Mouse (Mus musculus) heart, postnatal 14 days (tissue): ENCODE results near the gene Grin2b. TPM values are rescaled to one million over a fixed set of nuclear protein-coding genes. Genes with fewer than 3 reads are reported as not detected.

Source experiments
- DNase-seq, 2 experiments: peaks; one replicate each; pipeline ENCODE4 v3.0.0; 2021 to 2022
- intact Hi-C: fragments of 180-260 bp; cut with DNase I; formaldehyde crosslinking; loops from one replicate; pipeline ENCODE4 v1.15.1; 2025
- total RNA-seq, 2 experiments: library from RNA; stranded (reverse); gene quantifications; 2 replicates each; pipeline ENCODE4 v1.2.3; 2021

Gene Grin2b
- total RNA-seq, 2 experiments from 2014 or later, result 0.02 TPM; not detected in 1

GRCm38 (mm10) chr6:136011533-136011932 is 161.8 kb downstream of the Grin2b start:
- intact Hi-C loops, result no loop called here
- DNase-seq, result no peak

- intact Hi-C loops, result no loop called here
- no peak for DNase-seq
These were observed 162.3 kb downstream of the Grin2b start for GRCm38 (mm10) chr6:136011038-136011311.

DNA sequence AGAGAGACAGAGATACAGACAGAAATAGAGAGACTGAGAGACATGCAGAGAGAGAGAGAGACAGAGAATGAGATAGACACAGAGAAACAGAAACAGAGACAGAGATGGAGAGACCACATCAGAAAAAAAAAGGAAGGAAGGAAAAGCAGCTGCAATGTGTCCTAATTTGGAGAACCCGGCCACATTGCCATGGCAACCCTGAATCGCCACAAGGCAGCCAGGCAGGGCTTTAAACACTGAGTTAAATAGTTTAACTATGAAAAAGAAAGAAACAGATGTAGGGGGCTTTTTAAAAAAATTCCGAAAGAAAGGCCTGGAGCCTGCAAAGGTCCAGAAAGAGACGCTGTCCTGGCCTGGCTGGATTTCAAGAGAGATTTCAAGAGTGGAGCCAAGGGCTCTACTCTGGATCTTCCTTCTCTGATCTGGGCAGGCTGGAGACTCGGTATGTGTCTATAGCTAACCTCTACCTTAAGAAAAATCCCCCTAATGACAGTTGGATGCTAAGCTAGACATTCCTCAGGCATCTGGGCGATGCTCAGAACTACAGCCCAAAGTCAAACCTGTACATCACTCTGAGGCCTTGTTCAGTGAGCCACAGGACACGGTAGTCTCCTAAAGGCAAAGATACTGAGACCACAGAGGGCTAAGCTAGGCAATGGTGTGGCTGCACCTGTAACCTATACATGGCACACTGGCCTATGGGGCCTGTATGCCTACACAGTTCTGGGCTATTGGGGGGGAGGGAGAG is 162.8 kb downstream of the Grin2b start:
- intact Hi-C loops, result no loop called here
- DNase-seq, result peak; percentile 21 to 23

- intact Hi-C loops, result no loop called here
- no peak for DNase-seq
These were observed 165.2 kb downstream of the Grin2b start for GRCm38 (mm10) chr6:136008120-136008519.

DNA sequence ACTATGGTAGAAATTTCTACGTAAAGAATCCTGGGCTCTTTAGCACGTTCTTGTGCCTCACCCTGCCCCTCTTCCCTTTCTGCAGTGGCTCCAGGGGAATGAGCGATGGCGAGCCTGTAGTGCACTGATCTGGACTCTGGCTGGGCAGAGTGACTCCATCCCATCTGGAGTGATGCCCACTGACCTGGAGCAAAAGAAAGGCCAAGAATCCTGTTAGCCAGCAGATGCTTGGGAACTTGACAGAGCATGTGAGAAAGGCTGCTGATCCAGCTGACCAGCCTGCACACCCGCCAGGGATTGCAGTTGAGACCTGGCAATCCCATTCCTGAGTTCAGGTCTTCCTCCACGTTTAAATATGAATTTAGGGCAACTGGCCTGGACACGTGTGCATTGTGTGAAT is 178.6 kb downstream of the Grin2b start:
- intact Hi-C loops, result no loop called here
- DNase-seq, result peak; percentile 4 to 10

- DNase-seq, result no peak
- intact Hi-C loops, result no loop called here
These were observed 179.4 kb downstream of the Grin2b start for GRCm38 (mm10) chr6:135993897-135994296.

DNA sequence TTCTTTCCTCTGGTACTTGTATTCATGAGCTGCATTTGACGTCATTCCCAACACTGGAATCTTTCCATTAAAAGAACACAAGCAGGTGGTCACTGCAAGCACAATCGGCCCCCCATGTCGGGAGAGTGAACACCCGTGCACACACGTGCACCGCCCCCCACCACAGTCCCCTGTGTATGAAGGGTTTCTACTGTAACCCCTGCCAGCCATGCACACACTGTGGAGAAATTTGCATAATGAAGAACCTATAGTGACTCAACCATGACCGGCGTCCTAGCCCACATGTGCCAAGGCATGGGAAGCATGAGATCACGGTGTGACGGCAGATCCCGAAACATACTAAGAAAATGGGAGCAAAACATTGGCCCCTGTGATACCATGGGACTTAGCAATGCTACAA is 179.9 kb downstream of the Grin2b start:
- intact Hi-C loops, result no loop called here
- DNase-seq, result no peak

GRCm38 (mm10) chr6:135976106-135976505 is 197.2 kb downstream of the Grin2b start:
- intact Hi-C loops, result no loop called here

GRCm38 (mm10) chr6:135972481-135972880 is 200.8 kb downstream of the Grin2b start:
- intact Hi-C loops, result no loop called here
- DNase-seq, result no peak

More at GRCm38 (mm10) chr6:135976106-135976505, 197.2 kb downstream of the Grin2b start:
- DNase-seq, result no peak

DNA sequence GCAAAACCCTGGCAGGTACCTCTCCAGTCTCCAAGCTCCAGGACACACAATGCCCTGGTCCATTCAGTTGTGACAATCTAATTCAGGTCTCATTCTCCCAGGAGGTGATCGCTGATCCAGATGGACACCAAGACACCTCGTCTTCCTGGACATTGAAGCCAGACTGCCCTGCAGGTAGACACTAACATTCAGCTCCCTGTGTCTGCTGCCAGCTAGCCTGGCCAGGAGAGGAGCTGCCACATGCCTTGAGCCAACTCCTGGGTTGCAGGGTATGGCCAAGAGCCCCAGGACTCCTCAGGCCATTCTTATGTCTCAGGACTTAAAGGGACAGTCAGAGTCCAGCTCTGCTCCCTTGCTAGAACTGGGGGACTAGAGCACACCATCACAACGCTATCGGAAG is 201.8 kb downstream of the Grin2b start:
- intact Hi-C loops, result no loop called here
- no peak for DNase-seq

DNA sequence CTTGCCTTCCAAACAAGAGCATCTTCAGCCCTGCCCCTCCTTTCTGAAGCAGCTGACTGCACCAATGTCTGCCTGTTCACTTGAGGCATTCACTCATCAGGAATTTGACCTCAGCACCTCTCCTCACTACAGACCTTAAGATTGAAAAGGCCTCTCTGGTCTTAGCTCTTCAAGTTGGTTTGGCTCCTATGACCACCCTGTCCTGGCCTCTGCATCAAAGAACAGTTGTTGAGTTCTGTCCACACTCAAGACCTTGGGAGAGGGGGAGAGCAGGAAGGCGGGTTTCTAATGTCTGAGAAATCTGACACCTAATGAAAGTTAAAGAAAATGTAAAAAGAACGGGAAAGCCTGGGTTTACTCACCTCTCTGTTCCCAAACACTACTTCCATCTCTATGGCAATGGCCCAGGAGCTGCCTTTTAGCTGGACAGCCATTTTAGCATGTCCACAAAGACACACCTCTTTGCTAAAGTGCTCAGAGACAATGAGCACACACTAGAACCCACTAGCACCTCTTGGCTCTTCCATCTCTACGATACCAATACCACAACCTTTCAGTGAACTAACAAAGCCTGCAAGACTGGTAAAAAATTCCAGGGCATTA is 202.5 kb downstream of the Grin2b start:
- no peak for DNase-seq
- intact Hi-C loops, result no loop called here

DNA sequence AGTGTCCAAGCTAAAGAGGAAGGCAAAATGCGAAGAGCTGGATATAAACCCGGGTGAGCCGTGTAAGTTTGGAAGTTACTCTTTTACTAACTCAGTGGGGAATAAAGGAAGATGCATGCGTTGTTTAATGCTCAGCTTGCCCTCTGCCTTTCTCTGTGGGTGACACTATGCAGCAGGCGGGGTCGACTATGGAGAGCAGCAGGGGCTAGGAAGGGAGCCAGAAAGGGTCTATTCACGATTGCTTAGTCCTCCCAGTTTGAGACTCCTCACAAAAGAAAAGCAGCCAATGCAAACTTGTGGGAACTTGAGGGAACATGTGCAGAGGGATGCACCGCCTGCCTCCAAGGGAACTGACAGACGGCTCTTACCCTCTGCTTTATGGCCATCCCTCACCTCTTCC is 211.5 kb downstream of the Grin2b start:
- no peak for DNase-seq
- intact Hi-C loops, result no loop called here

GRCm38 (mm10) chr6:135959629-135960028 is 213.7 kb downstream of the Grin2b start:
- DNase-seq, result no peak
- intact Hi-C loops, result no loop called here

DNA sequence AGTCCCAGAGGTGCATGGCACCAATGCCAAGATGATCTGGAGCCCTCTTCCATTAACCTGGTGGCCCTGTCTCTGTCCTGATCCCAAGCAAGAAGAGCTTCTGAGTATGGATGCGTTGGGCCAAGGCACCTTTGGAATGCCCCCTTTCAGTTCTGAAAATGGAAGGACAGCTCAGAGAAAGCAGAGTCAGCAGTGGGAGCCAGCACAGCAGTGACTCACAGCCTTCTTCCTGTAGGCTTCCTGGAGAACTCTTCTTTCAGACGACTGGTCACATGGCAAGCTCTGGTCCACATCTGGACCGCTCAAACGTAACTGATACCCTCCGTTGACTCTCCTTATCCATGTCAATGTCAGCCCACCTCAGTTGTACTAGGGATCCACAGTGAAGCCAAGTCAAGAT is 221.6 kb downstream of the Grin2b start:
- no peak for DNase-seq
- intact Hi-C loops, result no loop called here

DNA sequence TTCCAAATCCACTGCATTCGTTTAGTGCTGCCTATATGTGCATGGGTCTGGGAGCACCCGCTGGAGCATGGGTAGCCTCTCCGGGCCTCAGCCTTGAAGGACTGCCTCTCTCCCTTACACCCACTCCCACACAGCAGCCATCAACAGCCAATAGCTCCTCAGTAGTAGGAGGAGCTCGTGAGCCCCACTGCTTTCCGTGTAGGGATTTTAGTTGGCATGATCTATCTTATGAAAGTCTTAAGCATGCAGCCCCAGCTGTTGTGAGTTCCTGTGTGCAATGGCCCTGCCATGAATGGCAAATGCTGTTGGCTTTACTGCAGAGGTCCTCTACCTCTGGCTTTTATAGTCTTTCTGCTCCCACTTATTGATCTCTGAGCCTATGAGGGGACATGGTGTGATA is 227.8 kb downstream of the Grin2b start:
- intact Hi-C loops, result no loop called here
- no peak for DNase-seq

DNA sequence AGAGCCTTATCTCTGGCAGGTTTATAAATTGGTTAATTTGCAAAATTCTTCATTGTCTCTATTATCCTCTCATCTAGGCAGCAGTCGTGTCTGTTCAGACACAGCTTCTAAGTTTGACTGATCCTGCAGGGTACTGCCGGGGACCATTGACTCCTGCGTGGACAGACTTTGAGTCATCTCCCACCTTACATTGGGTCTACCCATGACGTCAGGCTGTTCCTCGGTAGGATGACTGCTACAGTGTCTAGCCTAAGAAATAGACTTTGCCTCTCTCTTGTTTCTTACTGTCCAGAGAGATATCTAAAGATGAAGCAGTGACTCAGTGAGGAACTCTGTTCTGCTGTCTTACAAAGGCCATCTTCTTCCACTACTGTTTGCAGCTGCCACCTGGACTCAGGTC is 229.0 kb downstream of the Grin2b start:
- DNase-seq, result no peak
- intact Hi-C loops, result no loop called here

DNA sequence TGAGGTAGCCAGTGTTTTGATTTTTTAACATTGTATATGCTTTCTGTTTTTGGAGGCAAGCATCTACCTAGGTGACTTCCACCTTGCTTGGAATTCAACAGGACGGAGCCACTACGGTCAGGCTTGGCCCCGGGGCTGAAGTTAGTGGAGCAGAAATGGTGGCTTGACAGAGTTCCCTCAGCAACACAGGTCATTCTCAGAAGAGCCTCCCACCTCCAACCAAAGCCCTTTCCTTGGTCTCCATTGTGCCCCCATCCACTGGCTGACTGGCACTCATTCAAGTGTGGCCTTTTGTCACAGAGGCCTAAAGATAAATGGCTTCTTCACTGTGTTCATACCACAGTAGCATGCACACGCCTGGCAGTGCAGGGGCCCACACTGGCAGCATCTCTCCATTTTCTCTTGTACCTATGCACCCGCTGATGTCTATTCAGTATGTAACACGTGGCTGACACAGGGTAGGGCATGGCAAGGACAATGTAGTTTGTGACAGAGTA is 230.1 kb downstream of the Grin2b start:
- intact Hi-C loops, result no loop called here
- no peak for DNase-seq

GRCm38 (mm10) chr6:135932924-135933323 is 240.4 kb downstream of the Grin2b start:
- intact Hi-C loops, result no loop called here
- DNase-seq, result no peak

DNA sequence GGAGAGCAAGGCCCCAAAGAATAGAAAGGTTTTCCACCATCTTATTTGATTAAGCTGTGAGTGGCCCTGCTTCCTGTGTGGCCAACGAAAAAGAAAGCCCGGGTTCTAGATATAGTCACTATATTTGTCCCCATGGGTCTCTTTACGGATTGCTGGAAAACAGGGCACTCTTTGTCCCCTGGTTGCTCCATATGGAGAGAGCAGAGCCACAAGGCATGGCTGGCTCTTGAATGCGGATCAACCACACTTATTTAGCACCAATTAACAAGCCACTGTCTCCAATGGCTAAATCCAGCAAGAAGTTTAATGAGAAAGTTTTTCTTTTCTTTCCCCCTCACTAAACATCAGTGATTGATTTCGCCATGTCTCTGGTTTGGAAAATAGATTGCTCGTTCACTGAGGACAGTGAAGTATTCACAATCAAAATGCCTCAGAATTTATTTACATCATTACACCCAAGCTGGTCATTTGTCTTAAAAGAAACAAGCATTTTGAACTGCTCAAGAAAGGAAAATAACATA is 240.9 kb downstream of the Grin2b start:
- DNase-seq, result no peak
- intact Hi-C loops, result no loop called here

- DNase-seq, result no peak
- intact Hi-C loops, result no loop called here
These were observed 255.6 kb downstream of the Grin2b start for GRCm38 (mm10) chr6:135917676-135918075.

GRCm38 (mm10) chr6:135914608-135915007 is 258.7 kb downstream of the Grin2b start:
- DNase-seq, result no peak
- intact Hi-C loops, result no loop called here

DNA sequence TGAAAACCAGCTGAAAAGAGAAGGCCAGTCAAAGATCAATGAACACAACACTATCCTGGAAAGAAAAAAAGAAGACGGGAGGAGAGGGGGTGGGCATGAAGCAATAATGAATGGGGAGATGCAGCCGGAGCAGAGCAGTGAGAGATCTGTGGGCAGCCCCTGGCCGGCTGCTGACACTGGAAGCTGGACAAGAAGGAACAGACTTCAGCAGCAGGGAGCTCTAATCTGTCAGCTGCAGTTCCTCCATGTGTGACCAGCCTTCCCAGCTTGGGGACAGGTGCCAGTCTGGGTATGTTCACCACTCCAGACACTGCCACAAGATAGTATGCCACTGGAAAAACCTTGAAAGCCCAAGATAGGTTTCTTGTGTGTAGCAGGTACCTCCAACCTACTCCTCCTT is 261.2 kb downstream of the Grin2b start:
- DNase-seq, result no peak
- intact Hi-C loops, result no loop called here
